Mouse (Mus musculus): ENCODE measurements at regions not wholly inside any gene's neighbourhood (a gene's known extent, or its start where the extent isn't known, plus 50 kb on each side); places are given as distances from the start of the nearest gene placed in this dataset.
"Not testable (repeated sequence)": the region's sequence is repeated elsewhere in the genome, so short reads cannot be mapped to it uniquely, and the experiment has no call there.

DNA sequence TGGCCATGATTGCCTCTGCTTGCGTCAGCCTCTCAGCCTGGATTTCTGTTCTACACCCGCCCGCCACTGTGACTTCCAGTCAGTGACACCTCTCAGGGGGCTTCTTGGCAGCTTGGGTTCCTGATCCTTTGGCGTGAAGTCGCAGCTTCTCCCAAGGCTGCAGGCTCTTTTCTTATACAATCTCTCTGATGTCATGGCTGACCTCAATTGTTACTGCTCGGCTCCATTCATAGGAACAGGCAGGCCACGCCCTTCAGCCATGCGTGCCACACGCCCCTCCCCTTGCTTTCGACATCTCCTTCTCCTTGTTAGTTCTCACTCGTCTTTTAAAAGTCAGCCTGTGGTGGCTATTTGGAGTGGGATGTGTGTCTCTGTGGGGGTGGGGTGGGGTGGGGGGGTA is 97.1 kb upstream of the Lemd2 start:
- H3K27me3 ChIP-seq, result no peaks in the 10 kb centered on the region
- 53% methylated on average over 11 of the region's 11 CpGs for WGBS (ENCODE audit: insufficient replicate concordance)
- H3K4me2 ChIP-seq, result no peak overlapping the region
- no peak for ATAC-seq (ENCODE audit: insufficient read depth)
- no peak overlapping the region for H3K27ac ChIP-seq (replicated peaks)
- no peak overlapping the region for H3K9ac ChIP-seq
- no peaks in the 10 kb centered on the region for H3K36me3 ChIP-seq (replicated peaks)
- H3K4me1 ChIP-seq (replicated peaks), result no peaks in the 10 kb centered on the region
- H3K4me3 ChIP-seq (replicated peaks), result no peak overlapping the region
- H3K9me3 ChIP-seq (replicated peaks), result no peaks in the 10 kb centered on the region

DNA sequence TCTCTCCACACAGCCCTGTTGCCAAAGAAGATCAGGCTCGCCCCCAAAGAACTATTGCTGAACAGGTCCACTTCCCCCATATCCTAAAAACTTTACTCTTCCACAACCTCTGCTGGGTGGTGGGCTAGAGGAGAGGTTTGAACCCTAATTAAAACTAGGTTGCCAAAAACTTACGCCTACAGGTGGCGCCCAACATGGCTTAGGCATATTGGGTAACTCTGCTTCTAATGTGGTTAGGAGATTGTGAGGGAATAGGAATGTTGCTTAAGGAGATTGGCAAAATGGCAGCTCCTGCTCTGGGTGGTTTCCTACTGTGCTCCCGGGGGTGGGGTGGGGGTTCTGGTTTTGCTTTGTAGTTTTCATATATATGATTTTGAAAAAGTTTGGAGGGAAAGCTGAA is 95.0 kb upstream of the Lemd2 start:
- 56% methylated on average over 4 of the region's 4 CpGs for WGBS (ENCODE audit: insufficient replicate concordance)
- no peak overlapping the region for H3K9ac ChIP-seq
- no peak overlapping the region for H3K27ac ChIP-seq (replicated peaks)
- H3K4me2 ChIP-seq, result no peak overlapping the region
- H3K27me3 ChIP-seq, result no peaks in the 10 kb centered on the region
- H3K4me3 ChIP-seq (replicated peaks), result no peak overlapping the region
- H3K4me1 ChIP-seq (replicated peaks), result no peaks in the 10 kb centered on the region
- H3K9me3 ChIP-seq (replicated peaks), result no peaks in the 10 kb centered on the region
- no peak for ATAC-seq (ENCODE audit: insufficient read depth)
- no peaks in the 10 kb centered on the region for H3K36me3 ChIP-seq (replicated peaks)

DNA sequence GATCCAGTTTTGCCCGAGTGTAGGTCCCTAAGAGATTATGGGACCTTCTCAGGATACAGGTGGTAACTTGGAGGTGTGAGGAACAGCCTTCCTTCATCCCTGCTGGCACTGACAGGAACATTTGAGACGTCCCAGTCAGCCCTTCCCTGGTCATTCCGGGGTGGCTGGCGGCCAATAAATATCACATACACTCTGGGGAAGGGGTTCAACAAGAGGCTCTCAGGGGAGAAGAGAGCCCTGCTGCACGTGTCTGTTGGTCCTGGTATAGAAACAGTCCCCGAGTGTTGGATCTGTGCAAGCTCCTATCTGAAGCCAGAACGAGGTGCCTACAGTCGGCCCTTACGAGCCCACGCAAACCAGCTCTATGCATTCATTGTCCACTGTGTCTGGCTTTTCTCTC is 94.1 kb upstream of the Lemd2 start:
- WGBS (ENCODE audit: insufficient replicate concordance), result 66% methylated on average over 10 of the region's 10 CpGs
- Histone ChIP-seq H3K9me3 (replicated peaks) (no peaks in the 10 kb centered on the region), H3K36me3 (replicated peaks) (no peaks in the 10 kb centered on the region), H3K4me2 (no peak overlapping the region), H3K27me3 (no peaks in the 10 kb centered on the region), H3K4me3 (replicated peaks) (no peak overlapping the region), H3K9ac (no peak overlapping the region), H3K27ac (replicated peaks) (no peak overlapping the region), H3K4me1 (replicated peaks) (no peaks in the 10 kb centered on the region)
- no peak for ATAC-seq (ENCODE audit: insufficient read depth)

DNA sequence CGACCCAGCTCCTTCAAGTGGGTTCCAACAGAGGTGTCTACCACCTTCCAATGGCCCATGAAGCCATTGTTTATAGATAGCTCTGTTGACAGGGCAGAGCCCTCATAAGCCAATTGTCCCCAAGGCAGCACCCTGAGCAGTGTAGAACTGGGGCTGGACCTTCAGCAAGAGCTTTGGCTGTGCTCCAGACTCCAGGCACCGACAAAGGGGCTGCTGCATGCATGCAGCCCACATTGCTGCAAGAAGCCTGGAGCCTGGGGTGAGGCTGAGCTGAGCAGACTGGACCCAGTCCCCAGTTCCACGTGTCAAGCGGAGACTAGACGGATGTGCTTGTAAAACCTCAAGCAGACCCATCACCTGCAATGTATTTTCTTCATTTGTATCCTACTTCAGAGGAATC is 91.9 kb upstream of the Lemd2 start:
- Histone ChIP-seq H3K9ac (no peak overlapping the region), H3K4me3 (replicated peaks) (no peak overlapping the region), H3K27me3 (no peaks in the 10 kb centered on the region), H3K9me3 (replicated peaks) (no peaks in the 10 kb centered on the region; the same call in 1 of the 2 replicates), H3K4me1 (replicated peaks) (no peaks in the 10 kb centered on the region), H3K27ac (replicated peaks) (no peak overlapping the region), H3K36me3 (replicated peaks) (no peaks in the 10 kb centered on the region), H3K4me2 (no peak overlapping the region)
- WGBS (ENCODE audit: insufficient replicate concordance), result 66% methylated on average over 5 of the region's 5 CpGs
- no peak for ATAC-seq (ENCODE audit: insufficient read depth)

DNA sequence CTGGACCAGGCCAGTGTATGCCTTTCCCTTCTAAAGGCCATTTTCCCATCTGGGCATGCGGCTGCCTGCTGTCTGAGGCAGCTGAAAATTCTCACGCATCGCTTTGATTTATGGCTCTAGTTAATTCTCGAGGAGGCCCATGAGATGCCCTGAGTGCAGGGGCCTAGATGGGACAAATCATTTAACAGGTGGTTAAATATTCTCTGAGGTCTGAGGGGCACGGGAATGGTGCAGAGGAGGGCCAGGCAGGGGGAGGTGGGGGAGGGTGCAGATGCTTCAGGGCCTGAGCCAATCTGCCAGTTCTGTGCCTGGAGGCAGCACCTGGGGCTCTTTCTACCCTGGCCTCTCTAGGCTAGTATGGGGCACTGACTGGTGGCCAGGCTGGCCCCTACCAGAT is 89.9 kb upstream of the Lemd2 start:
- Histone ChIP-seq H3K4me1 (replicated peaks) (no peaks in the 10 kb centered on the region), H3K4me3 (replicated peaks) (no peak overlapping the region), H3K9me3 (replicated peaks) (peaks cover 5% of the 10 kb centered on the region; the same call in 1 of the 2 replicates), H3K36me3 (replicated peaks) (no peaks in the 10 kb centered on the region), H3K9ac (no peak overlapping the region), H3K27ac (replicated peaks) (no peak overlapping the region), H3K4me2 (no peak overlapping the region), H3K27me3 (no peaks in the 10 kb centered on the region)
- 72% methylated on average over 5 of the region's 5 CpGs for WGBS (ENCODE audit: insufficient replicate concordance)
- no peak for ATAC-seq (ENCODE audit: insufficient read depth)

DNA sequence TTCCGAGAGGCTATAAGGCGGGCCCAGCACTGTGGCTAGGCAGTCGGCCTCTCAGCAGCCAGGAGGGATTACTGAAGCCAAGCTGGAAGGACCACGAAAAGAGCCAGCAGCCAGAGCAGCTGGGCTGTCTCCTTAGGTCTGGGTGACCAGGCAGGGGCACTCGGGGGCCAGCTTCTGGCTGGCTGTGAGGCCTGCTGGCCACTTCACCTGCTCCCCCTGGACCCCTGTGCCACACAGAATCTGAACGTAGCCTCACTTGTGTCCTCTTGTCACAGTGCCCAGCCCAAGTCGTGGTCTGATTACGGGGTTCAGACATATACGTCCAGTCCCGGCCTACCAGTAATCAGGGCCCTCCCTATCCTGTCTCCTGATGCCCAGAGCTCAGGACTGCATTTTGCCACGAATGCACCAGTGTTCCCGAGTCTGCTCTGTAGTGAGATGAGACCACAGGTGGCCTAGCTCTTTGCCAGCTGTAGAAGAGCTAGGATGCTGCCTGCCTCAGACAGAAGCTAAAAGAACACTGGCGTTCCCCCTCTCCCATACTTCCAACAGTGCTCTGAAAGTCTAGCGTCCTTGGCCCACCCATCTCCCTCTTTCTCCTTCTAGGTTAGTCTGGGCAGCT is 89.4 kb upstream of the Lemd2 start:
- Histone ChIP-seq H3K9ac (no peak overlapping the region), H3K27ac (replicated peaks) (no peak overlapping the region), H3K27me3 (no peaks in the 10 kb centered on the region), H3K4me3 (replicated peaks) (no peak overlapping the region), H3K36me3 (replicated peaks) (no peaks in the 10 kb centered on the region), H3K9me3 (replicated peaks) (peaks cover 5% of the 10 kb centered on the region; the same call in 1 of the 2 replicates), H3K4me1 (replicated peaks) (no peaks in the 10 kb centered on the region), H3K4me2 (no peak overlapping the region)
- WGBS (ENCODE audit: insufficient replicate concordance), result 63% methylated on average over 14 of the region's 14 CpGs
- no peak for ATAC-seq (ENCODE audit: insufficient read depth)

DNA sequence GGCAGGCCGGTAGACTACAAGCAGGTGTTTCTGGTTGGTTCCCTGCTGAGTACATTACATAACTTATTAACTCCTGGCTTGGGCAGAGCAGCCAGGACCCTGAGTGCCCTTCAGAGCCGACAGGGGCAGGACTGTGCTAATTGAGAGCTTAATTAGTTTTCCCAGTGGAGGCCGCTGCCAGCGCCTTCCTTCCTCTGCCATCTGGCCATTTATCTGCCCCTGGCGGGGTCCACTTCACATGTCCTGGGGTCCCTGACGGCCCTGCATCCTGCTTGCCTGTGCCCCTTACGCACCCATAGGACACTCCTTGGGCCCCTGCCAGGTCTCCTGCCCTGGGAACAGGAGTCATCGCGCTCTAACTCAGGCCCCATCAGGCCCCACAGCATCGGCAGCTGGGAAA is 87.4 kb upstream of the Lemd2 start:
- WGBS (ENCODE audit: insufficient replicate concordance), result 80% methylated on average over 10 of the region's 10 CpGs
- Histone ChIP-seq H3K27me3 (no peaks in the 10 kb centered on the region), H3K4me3 (replicated peaks) (no peak overlapping the region), H3K4me2 (no peak overlapping the region), H3K9ac (no peak overlapping the region), H3K4me1 (replicated peaks) (no peaks in the 10 kb centered on the region), H3K27ac (replicated peaks) (no peak overlapping the region), H3K9me3 (replicated peaks) (peaks cover 5% of the 10 kb centered on the region; the same call in 1 of the 2 replicates), H3K36me3 (replicated peaks) (no peaks in the 10 kb centered on the region)
- no peak for ATAC-seq (ENCODE audit: insufficient read depth)

DNA sequence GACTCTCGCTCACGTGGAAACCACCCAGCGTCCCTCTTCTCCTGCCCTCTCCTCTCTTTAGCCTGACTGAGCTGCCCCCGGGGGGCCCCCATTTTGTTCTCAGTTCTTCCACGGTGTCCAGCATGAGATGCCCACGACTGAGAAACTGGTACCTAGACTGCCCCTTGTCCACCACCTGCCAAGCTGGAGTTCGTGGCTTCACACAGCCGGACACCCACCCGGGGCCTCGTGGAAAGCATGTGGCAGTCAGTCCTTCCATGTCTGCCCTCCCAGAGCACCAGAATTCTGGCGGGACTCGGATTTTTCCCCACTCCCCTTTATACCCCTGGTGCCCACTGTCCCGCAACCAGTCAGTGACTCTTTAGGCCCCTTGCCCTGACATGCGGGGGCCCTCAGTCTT is 86.9 kb upstream of the Lemd2 start:
- Histone ChIP-seq H3K4me2 (no peak overlapping the region), H3K9ac (no peak overlapping the region), H3K27ac (replicated peaks) (no peak overlapping the region), H3K27me3 (no peaks in the 10 kb centered on the region), H3K9me3 (replicated peaks) (peaks cover 5% of the 10 kb centered on the region; the same call in 1 of the 2 replicates), H3K36me3 (replicated peaks) (no peaks in the 10 kb centered on the region), H3K4me1 (replicated peaks) (no peaks in the 10 kb centered on the region), H3K4me3 (replicated peaks) (no peak overlapping the region)
- ATAC-seq (ENCODE audit: insufficient read depth), result no peak
- 75% methylated on average over 14 of the region's 14 CpGs for WGBS (ENCODE audit: insufficient replicate concordance)

DNA sequence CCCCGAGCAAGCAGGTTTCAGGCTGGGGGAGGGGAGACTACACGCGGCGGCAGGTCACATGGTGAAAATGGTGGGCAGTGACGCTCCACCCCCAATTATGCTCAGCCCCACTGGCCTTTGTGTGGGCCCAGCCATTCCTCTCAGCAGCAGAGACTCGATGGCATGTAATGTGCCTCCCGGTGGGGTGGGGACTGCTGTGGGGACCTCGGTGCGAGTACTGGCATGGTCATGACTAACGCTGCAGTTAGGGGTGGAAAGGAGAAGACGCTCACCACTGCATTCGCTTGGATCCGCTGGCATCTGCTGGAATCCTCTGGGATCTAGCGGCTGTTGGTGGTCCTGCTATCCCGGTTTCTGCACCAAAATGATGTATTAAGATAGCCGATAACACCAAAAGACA is 86.0 kb upstream of the Lemd2 start:
- H3K9ac ChIP-seq, result no peak overlapping the region
- no peak for ATAC-seq (ENCODE audit: insufficient read depth)
- 81% methylated on average over 16 of the region's 16 CpGs for WGBS (ENCODE audit: insufficient replicate concordance)
- H3K27ac ChIP-seq (replicated peaks), result no peak overlapping the region
- no peaks in the 10 kb centered on the region for H3K36me3 ChIP-seq (replicated peaks)
- H3K4me1 ChIP-seq (replicated peaks), result no peaks in the 10 kb centered on the region
- H3K4me3 ChIP-seq (replicated peaks), result no peak overlapping the region
- no peaks in the 10 kb centered on the region for H3K27me3 ChIP-seq
- H3K9me3 ChIP-seq (replicated peaks), result peaks cover 5% of the 10 kb centered on the region; the same call in 1 of the 2 replicates
- no peak overlapping the region for H3K4me2 ChIP-seq

DNA sequence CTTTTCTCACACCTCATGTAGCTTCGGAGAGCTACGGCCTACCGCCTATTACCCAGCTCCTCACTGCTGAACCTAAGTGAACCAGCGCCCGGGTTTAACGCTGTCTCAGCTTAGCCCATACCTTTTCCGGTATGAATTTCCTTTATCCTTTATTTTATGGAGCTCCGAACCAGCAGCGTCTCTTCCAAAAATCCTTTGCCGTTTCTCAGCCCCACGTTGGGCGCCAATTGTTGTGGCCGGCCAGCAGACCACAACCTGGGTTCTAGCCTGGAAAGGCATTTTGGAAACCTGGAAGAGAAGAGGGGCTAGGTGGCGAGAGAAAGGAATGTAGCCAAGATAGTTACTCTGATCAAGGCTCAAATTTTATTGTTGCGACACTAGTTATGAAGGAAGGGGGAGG is 85.5 kb upstream of the Lemd2 start:
- H3K4me2 ChIP-seq; H3K36me3 ChIP-seq (replicated peaks); H3K9ac ChIP-seq; H3K4me1 ChIP-seq (replicated peaks); ATAC-seq (ENCODE audit: insufficient read depth); H3K9me3 ChIP-seq (replicated peaks); H3K4me3 ChIP-seq (replicated peaks); H3K27ac ChIP-seq (replicated peaks); H3K27me3 ChIP-seq: not testable (repeated sequence)
- 84% methylated on average over 14 of the region's 15 CpGs for WGBS (ENCODE audit: insufficient replicate concordance)

DNA sequence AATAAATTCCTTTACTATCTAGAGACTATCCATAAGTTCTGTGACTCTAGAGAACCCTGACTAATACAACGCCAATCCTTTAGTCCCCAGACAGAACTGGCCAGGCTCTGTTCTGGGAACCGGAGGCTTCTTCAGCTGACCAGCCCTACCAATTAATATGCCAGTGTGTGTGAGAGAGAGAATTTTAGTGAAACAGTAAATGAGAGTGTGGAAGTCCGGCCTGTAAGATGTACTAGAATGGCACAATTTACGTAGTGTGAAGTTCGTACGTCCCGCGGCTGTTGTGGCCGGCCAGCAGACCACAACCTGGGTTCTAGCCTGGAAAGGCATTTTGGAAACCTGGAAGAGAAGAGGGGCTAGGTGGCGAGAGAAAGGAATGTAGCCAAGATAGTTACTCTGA is 83.7 kb upstream of the Lemd2 start:
- H3K4me3 ChIP-seq (replicated peaks); H3K27me3 ChIP-seq; H3K27ac ChIP-seq (replicated peaks); H3K4me1 ChIP-seq (replicated peaks); H3K9me3 ChIP-seq (replicated peaks); H3K9ac ChIP-seq; H3K36me3 ChIP-seq (replicated peaks); H3K4me2 ChIP-seq; ATAC-seq (ENCODE audit: insufficient read depth): not testable (repeated sequence)
- WGBS (ENCODE audit: insufficient replicate concordance), result 80% methylated on average over 10 of the region's 10 CpGs

DNA sequence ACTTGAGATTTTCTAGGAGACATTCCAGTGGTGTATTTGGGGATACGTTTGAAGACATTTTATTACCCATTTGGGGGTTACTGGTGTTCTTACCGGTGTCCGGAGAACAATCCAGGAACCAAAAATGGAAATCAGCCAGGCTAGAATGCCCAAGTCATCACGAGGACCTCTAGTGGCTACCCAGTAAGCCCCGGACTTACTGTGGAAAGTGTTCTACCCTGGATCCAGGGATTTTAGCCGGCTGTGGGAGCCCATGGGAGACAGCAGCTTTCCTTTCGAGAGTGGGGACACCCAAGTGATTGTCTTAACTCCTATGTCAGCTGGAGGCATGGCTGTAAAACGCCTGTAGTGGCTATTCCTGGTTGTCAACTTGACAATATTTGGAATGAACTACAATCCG is 77.0 kb upstream of the Lemd2 start:
- H3K9ac ChIP-seq, result no peak overlapping the region
- H3K4me1 ChIP-seq (replicated peaks), result no peaks in the 10 kb centered on the region
- no peak overlapping the region for H3K27ac ChIP-seq (replicated peaks)
- no peak for ATAC-seq (ENCODE audit: insufficient read depth)
- H3K4me3 ChIP-seq (replicated peaks), result no peak overlapping the region
- no peak overlapping the region for H3K4me2 ChIP-seq
- no peaks in the 10 kb centered on the region for H3K27me3 ChIP-seq
- H3K9me3 ChIP-seq (replicated peaks), result peaks cover under 1% of the 10 kb centered on the region
- 52% methylated on average over 9 of the region's 9 CpGs for WGBS (ENCODE audit: insufficient replicate concordance)
- no peaks in the 10 kb centered on the region for H3K36me3 ChIP-seq (replicated peaks)
